Mouse (Mus musculus) thymus, postnatal 4 days (tissue): ENCODE results near the gene Rap1gds1.

Source experiments
- DNase-seq: peaks from one replicate; pipeline ENCODE4 v3.0.0; 2021

The Rap1gds1 gene

GRCm38 (mm10) chr3:138876931-138877361 is 198.1 kb downstream of the Rap1gds1 start:
- peak; percentile 81 for DNase-seq

- DNase-seq: peak; percentile 39
Observed at GRCm38 (mm10) chr3:138876418-138876817, 198.6 kb downstream of the Rap1gds1 start.

- peak; percentile 73 for DNase-seq
Observed at GRCm38 (mm10) chr3:138875936-138876335, 199.1 kb downstream of the Rap1gds1 start.
